Mouse (Mus musculus) embryo, embryonic 10 days (tissue): ENCODE measurements around the gene Nipsnap2.
"Not testable (repeated sequence)": the region's sequence is repeated elsewhere in the genome, so short reads cannot be mapped to it uniquely, and the experiment has no call there.

Source experiments
- DNase-seq: peaks from one replicate; pipeline ENCODE4 v3.0.0-alpha.2; 2015; ENCODE audit warnings: low spot score

Nipsnap2 gene

GRCm38 (mm10) chr5:129761865-129762540, 37.1 kb downstream of the Nipsnap2 start:
- DNase-seq: no peak

- no peak for DNase-seq
Measured at GRCm38 (mm10) chr5:129770443-129771355, 45.8 kb downstream of the Nipsnap2 start.

- DNase-seq: no peak
Measured at GRCm38 (mm10) chr5:129772433-129772832, 47.6 kb downstream of the Nipsnap2 start.

GRCm38 (mm10) chr5:129773330-129773729, 48.5 kb downstream of the Nipsnap2 start:
- not testable (repeated sequence) for DNase-seq

- DNase-seq: no peak
Measured at GRCm38 (mm10) chr5:129774661-129775060, 49.8 kb downstream of the Nipsnap2 start.

GRCm38 (mm10) chr5:129778348-129778995, 53.6 kb downstream of the Nipsnap2 start:
- DNase-seq: no peak

GRCm38 (mm10) chr5:129778996-129779716, 54.3 kb downstream of the Nipsnap2 start:
- peak; percentile 80 for DNase-seq

- no peak for DNase-seq
Measured at GRCm38 (mm10) chr5:129780131-129780530, 55.3 kb downstream of the Nipsnap2 start.

- DNase-seq: no peak
Measured at GRCm38 (mm10) chr5:129782211-129782610, 57.3 kb downstream of the Nipsnap2 start.

GRCm38 (mm10) chr5:129785235-129785870, 60.5 kb downstream of the Nipsnap2 start:
- no peak for DNase-seq

- no peak for DNase-seq
Measured at GRCm38 (mm10) chr5:129786161-129786560, 61.3 kb downstream of the Nipsnap2 start.

GRCm38 (mm10) chr5:129786818-129787790, 62.2 kb downstream of the Nipsnap2 start, which contains the start of gene Psph:
TSS of gene Psph (minus strand) at chr5:129787449.
- peak; percentile 100 for DNase-seq

GRCm38 (mm10) chr5:129787818-129788593, 63.1 kb downstream of the Nipsnap2 start:
- DNase-seq: no peak

GRCm38 (mm10) chr5:129790591-129790990, 65.7 kb downstream of the Nipsnap2 start:
- DNase-seq: not testable (repeated sequence)
